Mouse (Mus musculus): ENCODE results near the gene Exosc3.

GRCm38 (mm10) chr4:45371261-45371660, 28.7 kb upstream of the Exosc3 start:
- no peak for TF ChIP-seq NELFE (IDR thresholded peaks at IDR 0.05; ENCODE audit: low read depth, low read length)
- TF ChIP-seq ZNF384 (IDR thresholded peaks at IDR 0.05; ENCODE audit: low read depth, low read length): no peak
- TF ChIP-seq EP300 (IDR thresholded peaks at IDR 0.05; ENCODE audit: low read depth in 1 of 2, low read length in 2 of 2): no peak
- TF ChIP-seq MYB (IDR thresholded peaks at IDR 0.05; ENCODE audit: low read depth, low read length): no peak
- no peak for TF ChIP-seq ZKSCAN1 (IDR thresholded peaks at IDR 0.05; ENCODE audit: low read depth, low read length)
- TF ChIP-seq HCFC1 (IDR thresholded peaks at IDR 0.05; ENCODE audit: low read depth, low read length): no peak
- TF ChIP-seq ZC3H11A (IDR thresholded peaks at IDR 0.05; ENCODE audit: low read depth, low read length): no peak
- TF ChIP-seq KAT2A (conservative IDR thresholded peaks at IDR 0.05; ENCODE audit: low read depth, low read length): no peak

Data from MEL (cell line).